Mouse (Mus musculus) heart, postnatal 0 days (tissue): Measurements from ENCODE around the gene Pxylp1.

Experiments used
- CTCF ChIP-seq: IDR thresholded peaks from 2 replicates; pipeline ENCODE4 v1.5.1; 2016; ENCODE audit warnings: antibody characterized with exemption, control low read depth, low read depth
- EP300 ChIP-seq: IDR thresholded peaks from 2 replicates; pipeline ENCODE4 v1.6.1; 2016; ENCODE audit warnings: antibody characterized with exemption, low read depth

GRCm38 (mm10) chr9:96849012-96849411, 43.5 kb downstream of the Pxylp1 start:
- TF ChIP-seq CTCF (no peak), EP300 (no peak)
